Mouse (Mus musculus) lung, postnatal 36 days (tissue): Measurements from ENCODE around the gene Tmem167.

Experiments
- DNase-seq: peaks from one replicate; pipeline ENCODE4 v3.0.0; 2022; ENCODE audit warnings: mixed read lengths

Tmem167 gene

DNA sequence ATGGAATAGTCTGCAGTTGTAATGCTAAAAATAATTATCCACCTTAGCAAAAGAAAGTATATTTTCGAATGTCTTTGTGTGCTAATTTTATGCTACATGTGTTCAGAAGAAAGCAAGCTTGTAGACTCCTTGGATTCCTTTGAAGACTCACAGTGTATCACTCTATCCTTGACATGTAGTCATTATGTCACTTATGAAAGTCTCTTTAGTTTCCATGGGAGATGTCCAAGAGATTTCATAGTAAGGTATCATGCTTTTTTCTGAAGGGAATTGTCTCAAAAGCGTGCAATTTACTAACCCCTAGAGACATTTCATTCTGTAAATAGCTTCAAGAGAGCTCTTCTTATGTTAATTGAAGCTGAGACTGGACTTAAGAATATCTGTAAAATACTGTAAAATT, 97.8 kb downstream of the Tmem167 start:
- DNase-seq: no peak

DNA sequence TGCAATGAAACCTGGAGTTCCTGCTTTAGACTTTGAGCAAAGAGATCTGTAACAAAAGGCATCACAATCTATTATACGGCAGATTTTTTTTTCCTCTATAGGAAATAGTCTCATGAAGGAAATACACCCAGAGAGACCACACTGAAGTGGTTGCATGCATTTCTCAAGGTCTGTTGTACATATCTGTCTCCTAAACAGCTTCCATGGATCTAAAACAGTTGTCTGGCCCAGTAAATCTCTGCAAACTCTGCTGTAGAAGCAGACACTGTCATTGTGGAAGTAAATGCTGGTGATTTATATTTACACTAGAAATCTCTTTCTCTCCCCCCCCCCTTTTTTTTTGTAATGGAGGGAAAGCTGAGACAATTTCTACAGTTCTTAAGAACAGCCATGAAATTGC, 99.1 kb downstream of the Tmem167 start:
- no peak for DNase-seq

- DNase-seq: no peak
These were observed 102.9 kb downstream of the Tmem167 start for GRCm38 (mm10) chr13:90191794-90192193.
